Comparison of ENCODE assay signal across 20 mouse cellular contexts in the genomic region with DNA sequence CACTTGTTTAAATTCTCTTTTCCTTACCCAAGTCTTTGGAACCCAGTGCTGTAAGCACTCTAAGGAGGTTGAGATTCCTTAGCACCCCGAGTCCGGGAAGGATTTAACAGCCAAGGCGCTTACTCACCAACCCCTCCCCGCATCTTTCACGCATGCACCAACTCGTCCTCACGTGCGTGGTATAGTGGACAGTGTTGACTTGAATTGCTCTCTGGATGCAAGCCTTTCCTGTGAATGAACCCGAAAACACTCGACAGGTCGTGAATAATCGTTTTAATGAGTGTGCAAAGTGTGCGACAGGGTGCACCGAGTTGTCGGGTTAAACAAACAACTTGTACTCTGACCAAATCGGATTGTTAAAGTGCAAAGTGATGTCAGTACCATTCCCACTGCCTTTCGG. TPM values are rescaled to one million over a fixed set of nuclear protein-coding genes. Genes with fewer than 3 reads are reported as not detected.
A peak's percentile ranks its signal among the peaks of the same experiment; 100 is the strongest.
DNase-seq lines count a peak whose midpoint lies in the region; ATAC-seq and TF ChIP-seq lines count a peak whose summit lies in the region.
"Had no signal": no experiment of that assay in that cellular context is flagged by ENCODE, and none has a peak within 500 bp of the region (broad histone marks: within the 10 kb centered on the region; RNA-seq: fewer than 3 reads in every experiment).

No protein-coding gene starts in this region.

- no peaks in the 10 kb centered on the region for H3K27me3 ChIP-seq in forebrain, embryonic 15.5 days
- peaks cover 9% of the 10 kb centered on the region for H3K27me3 ChIP-seq in kidney, adult 2 months (replicated peaks; ENCODE audit: control insufficient read depth, insufficient read depth, low read length)

- H3K4me1 ChIP-seq in forebrain, embryonic 15.5 days: peaks cover 23% of the 10 kb centered on the region
- no peaks in the 10 kb centered on the region for H3K4me1 ChIP-seq in kidney, adult 2 months (ENCODE audit: control insufficient read depth, insufficient read depth, low read length)
- H3K4me1 ChIP-seq: liver, embryonic 13.5 days had no signal

- WGBS in forebrain, embryonic 15.5 days: 2% methylated on average over 17 of the region's 17 CpGs
- 2% methylated on average over 17 of the region's 17 CpGs for WGBS in kidney, adult 2 months

- peak overlapping the region; percentile 93 for H3K27ac ChIP-seq in forebrain, embryonic 15.5 days (replicated peaks)
- H3K27ac ChIP-seq in kidney, adult 2 months (ENCODE audit: insufficient read depth, low read depth, low read length): no peak overlapping the region
- H3K27ac ChIP-seq: liver, embryonic 13.5 days; neural tube, embryonic 13.5 days had no signal

- TF ChIP-seq POLR2A in kidney, adult 2 months (IDR thresholded peaks at IDR 0.05; ENCODE audit: low read depth, low read length): no peak

- H3K9ac ChIP-seq in forebrain, embryonic 15.5 days (replicated peaks): peak overlapping the region; percentile 73
- H3K9ac ChIP-seq: liver, embryonic 13.5 days; neural tube, embryonic 13.5 days had no signal

- H3K4me2 ChIP-seq in forebrain, embryonic 15.5 days (replicated peaks): peak overlapping the region; percentile 63
- H3K4me2 ChIP-seq: liver, embryonic 13.5 days; neural tube, embryonic 13.5 days had no signal

- no peaks in the 10 kb centered on the region for H3K9me3 ChIP-seq in forebrain, embryonic 15.5 days
- H3K9me3 ChIP-seq: liver, embryonic 13.5 days; neural tube, embryonic 13.5 days had no signal

- peak overlapping the region; percentile 40 for H3K4me3 ChIP-seq in forebrain, embryonic 15.5 days
- H3K4me3 ChIP-seq in kidney, adult 2 months (ENCODE audit: insufficient read depth, low read depth, low read length): no peak overlapping the region
- H3K4me3 ChIP-seq: liver, embryonic 13.5 days; neural tube, embryonic 13.5 days had no signal

- no peak for TF ChIP-seq CTCF in kidney, adult 2 months (conservative IDR thresholded peaks at IDR 0.05; ENCODE audit: insufficient read depth, insufficient read length, low read depth, low read length)

- peak; percentile 61 for ATAC-seq in forebrain, embryonic 15.5 days (replicated peaks)
- no peak for ATAC-seq in megakaryocyte, adult 5-6 weeks (ENCODE audit: poor library complexity, severe bottlenecking)
- ATAC-seq: inflammation-experienced regulatory T-cells, adult 6 months; lung, postnatal 0 days had no signal

- DNase-seq in left cerebral cortex, postnatal 25 days (ENCODE audit: low spot score in 2 of 2): peak; percentile 61 to 70
- DNase-seq in left cerebral cortex, adult 11 months (ENCODE audit: low spot score): no peak
- DNase-seq in brain, adult 2 months (ENCODE audit: low read depth, low spot score): peak; percentile 65
- peak; percentile 71 for DNase-seq in embryo, embryonic 10.5 days (ENCODE audit: low spot score)
- no peak for DNase-seq in kidney, adult 2 months
- DNase-seq: cerebellum, adult 11 months; gastrocnemius, postnatal 10 days; heart, postnatal 10 days; liver, embryonic 13.5 days; thymus, adult 18-20 months had no signal

- no peaks in the 10 kb centered on the region for H3K36me3 ChIP-seq in forebrain, embryonic 15.5 days
- no peaks in the 10 kb centered on the region for H3K36me3 ChIP-seq in kidney, adult 2 months (ENCODE audit: control insufficient read depth, insufficient read depth, low read length)
- H3K36me3 ChIP-seq: liver, embryonic 13.5 days; neural tube, embryonic 13.5 days had no signal

- intact Hi-C loops in left cerebral cortex, postnatal 25 days (cut with DNase I): loop anchor here (5.0 kb wide), 1 partner anchor 907 kb away; no protein-coding TSS in a partner anchor

RNA-seq across cellular contexts. Expression of a gene that starts 9.9 kb away (rescaled TPM):
- 1 to 10 TPM; 6.2 to 8.5 TPM for total RNA-seq in left cerebral cortex, postnatal 25 days (2021)
- 2.8 and 3.0 TPM in 2 replicates for polyA plus RNA-seq in forebrain, embryonic 15.5 days (2015; fragmentation: Nextera tagmentation; extraction: Ambion mirVana)
- polyA plus RNA-seq in kidney, adult 2 months (2012; rRNA removed): not detected in 2 replicates
- not detected in 2 replicates for total RNA-seq in megakaryocyte, adult 5-6 weeks (2015)
- total RNA-seq in megakaryocyte, adult 5-6 weeks (2017): not detected in 2 replicates
- total RNA-seq: adrenal gland, postnatal 4 days; common myeloid progenitor, adult 5-6 weeks; gastrocnemius, postnatal 10 days; heart, adult 8-10 months; heart, postnatal 10 days; MEL had no signal
- polyA plus RNA-seq: inflammation-experienced regulatory T-cells, adult 6 months; kidney, embryonic 16.5 days; liver, embryonic 13.5 days; lung, postnatal 0 days; neural tube, embryonic 13.5 days had no signal

RNA-seq across cellular contexts. Expression of a gene that starts 12.4 kb away (rescaled TPM):
- total RNA-seq in left cerebral cortex, postnatal 25 days (2021): 100 to 1,000 TPM; 105 to 109 TPM
- 110 and 111 TPM in 2 replicates for polyA plus RNA-seq in forebrain, embryonic 15.5 days (2015; fragmentation: Nextera tagmentation; extraction: Ambion mirVana)
- polyA plus RNA-seq in kidney, adult 2 months (2012; rRNA removed): not detected in 2 replicates
- total RNA-seq in megakaryocyte, adult 5-6 weeks (2015): not detected in 2 replicates
- total RNA-seq in megakaryocyte, adult 5-6 weeks (2017): not detected in 2 replicates
- total RNA-seq: common myeloid progenitor, adult 5-6 weeks; heart, adult 8-10 months; MEL had no signal
- polyA plus RNA-seq: inflammation-experienced regulatory T-cells, adult 6 months; kidney, embryonic 16.5 days; lung, postnatal 0 days had no signal

Comparison
In these comparisons a context has a peak if more than half of its experiments do, and no peak if none do; other contexts are left out.
1. DNase-seq: peak in left cerebral cortex, postnatal 25 days (2 of 2), brain, adult 2 months (single experiment) and embryo, embryonic 10.5 days (single experiment); none in left cerebral cortex, adult 11 months (single experiment) and kidney, adult 2 months (single experiment).
2. RNA of a gene that starts 9.9 kb away (total RNA-seq): 6.2 to 8.5 TPM in left cerebral cortex, postnatal 25 days; not detected in megakaryocyte, adult 5-6 weeks; every median in the first group is over 4 times any median in the second.
3. RNA of a gene that starts 12.4 kb away (total RNA-seq): 105 to 109 TPM in left cerebral cortex, postnatal 25 days; not detected in megakaryocyte, adult 5-6 weeks; every median in the first group is over 100 times any median in the second.